Comparison of ENCODE assay signal across 7 mouse cellular contexts in genomic region chr2:29747188-29747782, GRCm38 (mm10). TPM values are rescaled to one million over a fixed set of nuclear protein-coding genes. Genes with fewer than 3 reads are reported as not detected.
DNase-seq lines count a peak whose midpoint lies in the region; ATAC-seq lines count a peak whose summit lies in the region.

No protein-coding gene starts in this region.

- H3K27ac ChIP-seq in forebrain, embryonic 11.5 days (ENCODE audit: low read depth, low read length) = no peak overlapping the region
- H3K27ac ChIP-seq in hindbrain, embryonic 16.5 days (ENCODE audit: low read depth, low read length) = no peak overlapping the region
- H3K27ac ChIP-seq in neural tube, embryonic 11.5 days (ENCODE audit: low read depth, low read length) = no peak overlapping the region

- ATAC-seq in forebrain, embryonic 11.5 days (replicated peaks; ENCODE audit: low FRiP score) = no peak
- peak; percentile 31; the same call in 1 of the 2 replicates for ATAC-seq in hindbrain, embryonic 16.5 days
- no peak for ATAC-seq in neural tube, embryonic 11.5 days (ENCODE audit: insufficient read depth, low FRiP score, low TSS enrichment)

- H3K4me2 ChIP-seq in forebrain, embryonic 11.5 days (ENCODE audit: low read depth, low read length, severe bottlenecking) = peak overlapping the region; percentile 59
- H3K4me2 ChIP-seq in hindbrain, embryonic 16.5 days (ENCODE audit: low read length) = peak overlapping the region; percentile 80
- H3K4me2 ChIP-seq in neural tube, embryonic 11.5 days (ENCODE audit: low read depth) = peak overlapping the region; percentile 64

- intact Hi-C loops in left cerebral cortex, postnatal 25 days (cut with DNase I) = no loop called here
- intact Hi-C loops in left cerebral cortex, postnatal 4 days (cut with DNase I) = no loop called here

- H3K4me3 ChIP-seq in forebrain, embryonic 11.5 days (ENCODE audit: low read depth, low read length) = peak overlapping the region; percentile 29
- H3K4me3 ChIP-seq in hindbrain, embryonic 16.5 days (ENCODE audit: low read length) = peak overlapping the region; percentile 45
- peak overlapping the region; percentile 35 for H3K4me3 ChIP-seq in neural tube, embryonic 11.5 days (ENCODE audit: low read depth, low read length)

- peak; percentile 20 to 23 for DNase-seq in left cerebral cortex, postnatal 25 days (ENCODE audit: low spot score in 2 of 2)
- DNase-seq in left cerebral cortex, postnatal 4 days = no peak
- peak; percentile 69 for DNase-seq in forebrain, embryonic 11.5 days (ENCODE audit: low spot score)
- no peak for DNase-seq in neural tube, embryonic 11.5 days (ENCODE audit: low spot score)
- no peak for DNase-seq in natural killer cell, adult 2 months (ENCODE audit: low spot score in 2 of 2)
- no peak for DNase-seq in right cerebral cortex, adult 18-20 months

- WGBS in forebrain, embryonic 11.5 days = 3% methylated on average over 40 of the region's 50 CpGs
- WGBS in hindbrain, embryonic 16.5 days = 2% methylated on average over 50 of the region's 50 CpGs
- 4% methylated on average over 45 of the region's 50 CpGs for WGBS in neural tube, embryonic 11.5 days

- H3K4me1 ChIP-seq in forebrain, embryonic 11.5 days (replicated peaks; ENCODE audit: control insufficient read depth, insufficient read depth, low read length) = peaks cover 10% of the 10 kb centered on the region
- peaks cover 10% of the 10 kb centered on the region; the same call in 1 of the 2 replicates for H3K4me1 ChIP-seq in hindbrain, embryonic 16.5 days (ENCODE audit: control insufficient read depth, insufficient read depth, low read depth, low read length)
- peaks cover 10% of the 10 kb centered on the region; the same call in 1 of the 2 replicates for H3K4me1 ChIP-seq in neural tube, embryonic 11.5 days (ENCODE audit: control insufficient read depth, insufficient read depth, low read length)

- peaks cover 48% of the 10 kb centered on the region for H3K27me3 ChIP-seq in forebrain, embryonic 11.5 days (ENCODE audit: control insufficient read depth, insufficient read depth, low read length)
- H3K27me3 ChIP-seq in hindbrain, embryonic 16.5 days (replicated peaks; ENCODE audit: control insufficient read depth, insufficient read depth, low read length) = peaks cover 24% of the 10 kb centered on the region
- peaks cover 39% of the 10 kb centered on the region for H3K27me3 ChIP-seq in neural tube, embryonic 11.5 days (ENCODE audit: control insufficient read depth, insufficient read depth, low read length)

- no peaks in the 10 kb centered on the region for H3K36me3 ChIP-seq in forebrain, embryonic 11.5 days (ENCODE audit: control insufficient read depth, insufficient read depth, low read length)
- no peaks in the 10 kb centered on the region for H3K36me3 ChIP-seq in hindbrain, embryonic 16.5 days (ENCODE audit: control insufficient read depth, insufficient read depth, low read length)
- no peaks in the 10 kb centered on the region for H3K36me3 ChIP-seq in neural tube, embryonic 11.5 days (ENCODE audit: control insufficient read depth, insufficient read depth, low read length)

- H3K9ac ChIP-seq in forebrain, embryonic 11.5 days (ENCODE audit: low read length) = peak overlapping the region; percentile 49
- peak overlapping the region; percentile 76 for H3K9ac ChIP-seq in hindbrain, embryonic 16.5 days (ENCODE audit: low read depth, low read length)
- peak overlapping the region; percentile 50 for H3K9ac ChIP-seq in neural tube, embryonic 11.5 days (ENCODE audit: low read length)

- no peaks in the 10 kb centered on the region for H3K9me3 ChIP-seq in forebrain, embryonic 11.5 days (ENCODE audit: control insufficient read depth, low read length)
- H3K9me3 ChIP-seq in hindbrain, embryonic 16.5 days (ENCODE audit: control insufficient read depth, low read length) = no peaks in the 10 kb centered on the region
- no peaks in the 10 kb centered on the region for H3K9me3 ChIP-seq in neural tube, embryonic 11.5 days (ENCODE audit: control insufficient read depth, low read length)

RNA-seq across cellular contexts. Expression of gene Gm13420, which starts 4.2 kb away (rescaled TPM):
- total RNA-seq in left cerebral cortex, postnatal 25 days (2021) = 1 to 10 TPM; 1.9 to 2.2 TPM
- 1 to 10 TPM; 1.2 to 1.7 TPM for total RNA-seq in left cerebral cortex, postnatal 4 days (2021)
- not detected in 2 replicates for polyA plus RNA-seq in forebrain, embryonic 11.5 days (2014; fragmentation: Nextera tagmentation; extraction: Ambion mirVana)
- 0.15 and 0.38 TPM in 2 replicates for polyA plus RNA-seq in hindbrain, embryonic 16.5 days (2015; fragmentation: Nextera tagmentation; extraction: Ambion mirVana)
- not detected in 2 replicates for polyA plus RNA-seq in neural tube, embryonic 11.5 days (2014; fragmentation: Nextera tagmentation; extraction: Ambion mirVana)

RNA-seq across cellular contexts. Expression of gene Gm13547, which starts 11.8 kb away (rescaled TPM):
- not detected for total RNA-seq in left cerebral cortex, postnatal 25 days (2021)
- not detected for total RNA-seq in left cerebral cortex, postnatal 4 days (2021)
- polyA plus RNA-seq in forebrain, embryonic 11.5 days (2014; fragmentation: Nextera tagmentation; extraction: Ambion mirVana) = not detected in 2 replicates
- polyA plus RNA-seq in hindbrain, embryonic 16.5 days (2015; fragmentation: Nextera tagmentation; extraction: Ambion mirVana) = not detected in 2 replicates
- polyA plus RNA-seq in neural tube, embryonic 11.5 days (2014; fragmentation: Nextera tagmentation; extraction: Ambion mirVana) = not detected in 2 replicates

RNA-seq across cellular contexts. Expression of gene Coq4, which starts 40.0 kb away (rescaled TPM):
- total RNA-seq in left cerebral cortex, postnatal 25 days (2021) = 10 to 100 TPM; 28.1 to 28.9 TPM
- total RNA-seq in left cerebral cortex, postnatal 4 days (2021) = 10 to 100 TPM; 32.7 to 38.4 TPM
- polyA plus RNA-seq in forebrain, embryonic 11.5 days (2014; fragmentation: Nextera tagmentation; extraction: Ambion mirVana) = 38.2 and 40.5 TPM in 2 replicates
- polyA plus RNA-seq in hindbrain, embryonic 16.5 days (2015; fragmentation: Nextera tagmentation; extraction: Ambion mirVana) = 44.0 and 48.6 TPM in 2 replicates
- 41.8 and 46.6 TPM in 2 replicates for polyA plus RNA-seq in neural tube, embryonic 11.5 days (2014; fragmentation: Nextera tagmentation; extraction: Ambion mirVana)

RNA-seq across cellular contexts. Expression of gene Trub2, which starts 41.0 kb away (rescaled TPM):
- 10 to 100 TPM; 39.3 to 44.9 TPM for total RNA-seq in left cerebral cortex, postnatal 25 days (2021)
- 10 to 100 TPM; 48.2 to 51.1 TPM for total RNA-seq in left cerebral cortex, postnatal 4 days (2021)
- polyA plus RNA-seq in forebrain, embryonic 11.5 days (2014; fragmentation: Nextera tagmentation; extraction: Ambion mirVana) = 34.0 and 35.0 TPM in 2 replicates
- 32.5 and 34.2 TPM in 2 replicates for polyA plus RNA-seq in hindbrain, embryonic 16.5 days (2015; fragmentation: Nextera tagmentation; extraction: Ambion mirVana)
- 31.4 and 33.9 TPM in 2 replicates for polyA plus RNA-seq in neural tube, embryonic 11.5 days (2014; fragmentation: Nextera tagmentation; extraction: Ambion mirVana)

RNA-seq across cellular contexts. Expression of gene Slc27a4, which starts 55.1 kb away (rescaled TPM):
- 10 to 100 TPM; 82.2 to 84.1 TPM for total RNA-seq in left cerebral cortex, postnatal 25 days (2021)
- 10 to 100 TPM; 80.4 to 86.7 TPM for total RNA-seq in left cerebral cortex, postnatal 4 days (2021)
- polyA plus RNA-seq in forebrain, embryonic 11.5 days (2014; fragmentation: Nextera tagmentation; extraction: Ambion mirVana) = 11.9 and 13.9 TPM in 2 replicates
- 45.9 and 47.9 TPM in 2 replicates for polyA plus RNA-seq in hindbrain, embryonic 16.5 days (2015; fragmentation: Nextera tagmentation; extraction: Ambion mirVana)
- 20.5 and 20.8 TPM in 2 replicates for polyA plus RNA-seq in neural tube, embryonic 11.5 days (2014; fragmentation: Nextera tagmentation; extraction: Ambion mirVana)

Comparison
In these comparisons a context has a peak if more than half of its experiments do, and no peak if none do; other contexts are left out.
1. DNase-seq: peak in left cerebral cortex, postnatal 25 days (2 of 2) and forebrain, embryonic 11.5 days (single experiment); none in left cerebral cortex, postnatal 4 days (single experiment), neural tube, embryonic 11.5 days (single experiment), natural killer cell, adult 2 months (0 of 2) and right cerebral cortex, adult 18-20 months (single experiment).
2. Peak in every context shown above with its lines, with median percentiles within 50 percentile points of each other: H3K4me2 ChIP-seq, H3K4me3 ChIP-seq and H3K9ac ChIP-seq.